Mouse (Mus musculus) urinary bladder, postnatal 25 days (tissue): ENCODE results near the gene Zfp771.

Experiments used
- DNase-seq: peaks from one replicate; pipeline ENCODE4 v3.0.0; 2022; ENCODE audit warnings: low spot score

The Zfp771 gene

GRCm38 (mm10) chr7:127243870-127244657 is at the start of gene Zfp771:
Zfp771 (plus strand) TSS chr7:127244274.
- peak; percentile 92 for DNase-seq

- no peak for DNase-seq
Observed at GRCm38 (mm10) chr7:127194633-127195029, 49.4 kb upstream of the Zfp771 start.

GRCm38 (mm10) chr7:127195544-127196295 is 48.4 kb upstream of the Zfp771 start, which contains the start of gene Cd2bp2:
Cd2bp2 (minus strand) TSS chr7:127196050.
- DNase-seq, result peak; percentile 87

- DNase-seq, result no peak
Observed at GRCm38 (mm10) chr7:127196484-127196883, 47.6 kb upstream of the Zfp771 start.

GRCm38 (mm10) chr7:127206606-127207005 is 37.5 kb upstream of the Zfp771 start:
- DNase-seq, result no peak

- peak; percentile 26 for DNase-seq
Observed at GRCm38 (mm10) chr7:127207374-127208294, 36.4 kb upstream of the Zfp771 start.

- no peak for DNase-seq
Observed at GRCm38 (mm10) chr7:127208295-127208552, 35.9 kb upstream of the Zfp771 start, which contains the start of gene Tbc1d10b. Tbc1d10b (minus strand) TSS chr7:127208468.

GRCm38 (mm10) chr7:127208553-127209438 is 35.3 kb upstream of the Zfp771 start, which contains the start of gene Mylpf:
Mylpf (plus strand) TSS chr7:127208890.
- DNase-seq, result peak; percentile 89

GRCm38 (mm10) chr7:127209851-127210250 is 34.2 kb upstream of the Zfp771 start:
- no peak for DNase-seq

GRCm38 (mm10) chr7:127210266-127210665 is 33.8 kb upstream of the Zfp771 start:
- DNase-seq, result no peak

GRCm38 (mm10) chr7:127211014-127211745 is 32.9 kb upstream of the Zfp771 start:
- no peak for DNase-seq

- no peak for DNase-seq
Observed at GRCm38 (mm10) chr7:127212432-127213250, 31.4 kb upstream of the Zfp771 start.

GRCm38 (mm10) chr7:127213485-127213884 is 30.6 kb upstream of the Zfp771 start:
- no peak for DNase-seq

- no peak for DNase-seq
Observed at GRCm38 (mm10) chr7:127213930-127214329, 30.1 kb upstream of the Zfp771 start.

- no peak for DNase-seq
Observed at GRCm38 (mm10) chr7:127214521-127214920, 29.6 kb upstream of the Zfp771 start.

- DNase-seq, result peak; percentile 48
Observed at GRCm38 (mm10) chr7:127214981-127215871, 28.8 kb upstream of the Zfp771 start.

GRCm38 (mm10) chr7:127216307-127216706 is 27.8 kb upstream of the Zfp771 start:
- DNase-seq, result no peak

- no peak for DNase-seq
Observed at GRCm38 (mm10) chr7:127217475-127217874, 26.6 kb upstream of the Zfp771 start.
